Mouse (Mus musculus) cerebellum, postnatal 14 days (tissue): ENCODE measurements around the gene Il12rb2.

Experiments used
- DNase-seq, 2 experiments: peaks; one replicate each; pipeline ENCODE4 v3.0.0; 2021; ENCODE audit warnings: mixed read lengths in 2 of 2

Il12rb2 gene

GRCm38 (mm10) chr6:67292042-67292623 lies 83.9 kb downstream of the Il12rb2 start:
- no peak for DNase-seq

GRCm38 (mm10) chr6:67282897-67283296 lies 93.1 kb downstream of the Il12rb2 start:
- DNase-seq = no peak

DNA sequence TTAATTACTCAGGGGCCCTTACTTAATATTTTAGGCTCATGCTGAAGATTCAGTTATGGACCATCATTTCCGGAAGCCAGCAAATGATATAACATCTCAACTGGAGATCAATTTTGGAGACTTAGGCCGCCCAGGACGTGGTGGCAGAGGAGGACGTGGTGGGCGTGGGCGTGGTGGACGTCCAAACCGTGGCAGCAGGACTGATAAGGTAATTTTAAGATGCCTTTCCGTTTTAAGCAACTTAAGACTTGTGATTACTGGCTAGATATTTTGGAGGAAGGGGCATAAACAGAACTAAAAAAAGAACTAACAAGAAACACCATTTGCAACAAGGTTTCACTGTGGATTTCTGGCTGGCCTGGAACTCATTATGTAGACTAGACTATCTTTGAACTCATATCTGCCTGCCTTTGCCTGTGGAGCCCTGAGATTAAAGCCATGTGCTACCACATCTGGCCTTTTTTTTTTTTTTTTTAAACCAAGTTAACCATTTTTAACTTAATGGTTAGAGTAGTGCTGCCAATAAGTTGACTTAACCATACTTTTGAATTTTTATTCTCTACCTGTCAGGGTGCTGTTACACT lies 94.3 kb downstream of the Il12rb2 start:
- DNase-seq = no peak

DNA sequence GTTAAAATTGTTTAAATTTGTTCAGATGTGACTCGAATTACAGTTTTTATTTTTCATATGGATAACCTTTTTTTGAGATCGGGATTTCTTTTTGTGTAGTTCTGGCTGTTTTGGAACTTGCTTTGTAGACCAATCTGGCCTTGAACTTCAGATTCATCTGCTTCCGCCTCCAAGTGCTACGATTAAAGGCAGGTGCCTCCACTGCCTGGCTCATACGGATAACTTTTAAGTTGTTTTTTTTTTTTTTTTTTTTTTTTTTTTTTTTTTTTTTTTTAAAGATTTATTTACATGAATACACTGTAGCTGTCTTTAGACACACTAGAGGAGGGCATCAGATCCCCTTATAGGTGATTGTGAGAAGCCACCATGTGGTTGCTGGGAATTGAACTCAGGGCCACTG lies 98.0 kb downstream of the Il12rb2 start:
- no peak for DNase-seq

DNA sequence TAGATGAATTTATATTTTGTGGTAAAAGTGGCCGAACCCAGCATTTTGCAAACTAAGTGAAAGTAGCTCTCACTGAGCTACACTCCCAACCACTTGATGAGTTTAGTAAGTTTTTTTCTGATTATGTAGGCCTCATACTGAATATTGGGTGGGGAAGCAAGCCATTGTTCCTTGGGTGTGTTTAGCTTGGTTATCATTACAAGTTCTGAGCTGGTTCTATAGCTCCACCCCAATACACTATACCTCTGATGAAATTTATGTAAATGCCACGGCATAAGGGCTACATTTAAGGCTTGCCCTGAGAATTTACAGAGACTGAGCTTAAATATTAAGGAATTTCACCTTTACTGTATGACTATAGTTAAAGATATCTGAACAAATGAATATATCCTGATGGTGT lies 106.5 kb downstream of the Il12rb2 start:
- DNase-seq = no peak

DNA sequence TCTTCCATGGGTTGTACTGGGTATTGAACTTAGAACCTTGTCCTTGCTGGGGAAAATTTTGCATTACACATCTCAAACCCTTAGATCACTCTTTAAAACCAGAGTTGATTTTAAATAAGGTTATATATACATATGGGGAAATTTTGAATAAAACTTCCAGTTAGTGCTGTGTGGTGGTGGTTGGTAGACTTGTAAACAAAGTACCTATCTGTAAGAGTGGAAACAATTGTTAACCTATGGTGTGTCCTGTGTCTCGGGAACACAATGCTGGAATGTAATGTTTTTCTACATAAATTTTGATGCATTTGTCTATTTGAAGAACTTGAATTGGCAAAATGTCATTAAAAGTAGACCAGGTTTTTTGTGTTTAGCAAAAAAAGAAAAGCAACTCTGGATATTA lies 107.0 kb downstream of the Il12rb2 start:
- DNase-seq = no peak

DNA sequence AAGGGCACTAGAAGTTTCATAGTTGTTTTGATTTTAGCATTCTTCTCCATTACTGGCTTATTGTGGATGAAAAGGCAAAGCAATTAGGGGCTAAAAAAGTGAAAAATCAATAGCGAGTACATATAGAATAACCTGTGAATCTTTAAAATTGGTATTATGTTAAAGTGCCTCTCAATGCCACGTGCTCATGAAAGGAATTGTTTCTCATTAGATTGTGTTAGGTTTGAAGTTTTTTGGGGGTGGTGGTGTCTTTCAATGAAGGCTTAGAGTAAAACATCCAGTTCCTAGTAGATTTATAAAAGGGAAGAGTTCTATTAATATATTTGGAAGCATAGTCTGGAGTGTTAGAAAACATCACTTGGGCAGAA lies 107.8 kb downstream of the Il12rb2 start:
- no peak for DNase-seq

GRCm38 (mm10) chr6:67267408-67268244 lies 108.4 kb downstream of the Il12rb2 start:
- peak; percentile 34 to 43 for DNase-seq

GRCm38 (mm10) chr6:67266664-67267407 lies 109.2 kb downstream of the Il12rb2 start:
- DNase-seq = peak; percentile 94 to 96

- no peak for DNase-seq
Measured at GRCm38 (mm10) chr6:67266159-67266657, 109.8 kb downstream of the Il12rb2 start.

GRCm38 (mm10) chr6:67264935-67265334 lies 111.1 kb downstream of the Il12rb2 start:
- DNase-seq = no peak

- no peak for DNase-seq
Measured at GRCm38 (mm10) chr6:67251095-67251494, 124.9 kb downstream of the Il12rb2 start.

DNA sequence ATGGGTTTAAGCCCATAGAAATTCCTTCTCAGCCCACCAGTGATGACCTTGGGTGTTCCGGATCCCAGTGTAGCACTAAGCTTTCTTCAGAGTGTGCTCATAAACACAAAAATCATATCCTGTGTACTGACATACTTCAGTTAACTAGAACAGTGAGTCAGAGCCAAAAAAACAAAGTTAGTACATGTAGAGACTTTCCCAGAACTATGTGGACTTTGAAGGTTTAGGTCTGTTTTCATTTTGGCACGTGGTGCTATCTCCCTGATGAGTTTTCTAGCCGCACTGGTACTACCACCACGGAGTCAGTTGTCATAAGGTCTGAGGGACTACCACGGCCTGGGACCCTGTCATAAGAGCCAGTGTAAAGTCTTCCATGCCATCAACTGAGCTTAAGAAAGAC lies 131.5 kb downstream of the Il12rb2 start:
- no peak for DNase-seq

DNA sequence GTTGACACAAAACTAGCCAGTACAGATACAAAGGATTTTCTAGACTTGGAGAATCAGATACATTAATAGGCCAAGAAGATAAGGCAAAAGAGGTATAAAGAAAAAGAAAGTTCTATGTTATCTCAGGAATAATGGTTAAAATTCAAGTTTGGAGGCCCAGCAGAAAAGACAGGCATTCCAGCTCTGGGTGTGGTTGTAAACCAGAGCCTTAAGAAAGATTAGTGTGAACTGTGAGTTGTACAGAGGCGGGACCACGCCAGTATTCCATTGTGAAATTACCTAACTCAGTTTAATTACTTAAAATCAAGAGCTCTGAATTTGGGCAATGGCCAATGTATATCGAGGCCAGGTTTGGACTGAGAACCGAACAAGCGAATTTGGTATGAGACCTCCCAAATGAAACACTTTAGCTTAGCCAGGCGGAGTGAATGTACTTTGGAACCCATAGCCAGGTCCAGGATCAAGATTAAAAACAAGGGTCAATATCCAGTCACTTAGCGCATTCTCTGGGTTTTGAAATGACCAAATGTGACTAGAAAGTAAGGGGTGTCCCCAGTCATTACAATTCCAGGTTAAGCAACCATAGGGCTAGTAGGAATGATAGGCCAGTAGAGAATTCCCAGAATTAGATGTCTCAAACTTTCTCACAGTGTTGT lies 132.1 kb downstream of the Il12rb2 start:
- no peak for DNase-seq
